Mouse (Mus musculus) limb, embryonic 14.5 days (tissue): ENCODE data around the gene Trappc5. TPM values are rescaled to one million over a fixed set of nuclear protein-coding genes. Genes with fewer than 3 reads are reported as not detected.
A peak's percentile ranks its signal among the peaks of the same experiment; 100 is the strongest.

Experiments used
- ATAC-seq: fragments of 200-750 bp; cut with Nextera tagmentation; 2 replicates; pipeline ENCODE4 v1.8.0; 2017; ENCODE audit warnings: low read depth, moderate number of reproducible peaks, moderate TSS enrichment; ENCODE audit not compliant: low FRiP score
- DNase-seq: peaks from one replicate; pipeline ENCODE4 v3.0.0-alpha.2; 2015; ENCODE audit warnings: low spot score
- H3K27ac ChIP-seq: fragments of 300-500 bp; sonication (generic); replicated peaks from 2 replicates; pipeline ENCODE4 v1.5.1; 2014; ENCODE audit warnings: low read depth, mild to moderate bottlenecking, low read length, moderate library complexity, mixed read lengths
- H3K27me3 ChIP-seq: fragments of 300-500 bp; sonication (generic); 2 replicates; pipeline ENCODE4 v1.6.1; 2014; ENCODE audit warnings: low read length, mixed read lengths; ENCODE audit not compliant: control insufficient read depth, insufficient read depth
- H3K36me3 ChIP-seq: fragments of 300-500 bp; sonication (generic); 2 replicates; pipeline ENCODE4 v1.6.1; 2014; ENCODE audit warnings: mild to moderate bottlenecking, low read length, moderate library complexity, mixed read lengths; ENCODE audit not compliant: control insufficient read depth, insufficient read depth
- H3K4me1 ChIP-seq: fragments of 300-500 bp; sonication (generic); 2 replicates; pipeline ENCODE4 v1.6.1; 2014; ENCODE audit warnings: antibody characterized with exemption, low read length, mixed read lengths; ENCODE audit not compliant: control insufficient read depth, insufficient read depth
- H3K4me2 ChIP-seq: fragments of 300-500 bp; sonication (generic); replicated peaks from 2 replicates; pipeline ENCODE4 v1.6.1; 2014; ENCODE audit warnings: low read depth, mild to moderate bottlenecking, low read length, moderate library complexity; ENCODE audit not compliant: severe bottlenecking
- H3K4me3 ChIP-seq: fragments of 300-500 bp; sonication (generic); replicated peaks from 2 replicates; pipeline ENCODE4 v1.5.1; 2014; ENCODE audit warnings: low read length
- H3K9ac ChIP-seq: fragments of 300-500 bp; sonication (generic); 2 replicates; pipeline ENCODE4 v1.6.1; 2014; ENCODE audit warnings: mild to moderate bottlenecking, low read depth, low read length, moderate library complexity; ENCODE audit not compliant: severe bottlenecking
- H3K9me3 ChIP-seq: fragments of 300-500 bp; sonication (generic); 2 replicates; pipeline ENCODE4 v1.6.1; 2016; ENCODE audit warnings: low read length; ENCODE audit not compliant: control insufficient read depth
- POLR2A ChIP-seq: fragments of 200-500 bp; IDR thresholded peaks from 2 replicates; pipeline ENCODE4 v1.8.0; 2012; ENCODE audit warnings: inconsistent platforms, mild to moderate bottlenecking, moderate library complexity, borderline replicate concordance; ENCODE audit not compliant: insufficient read depth, insufficient read length; ENCODE audit errors: extremely low read depth
- WGBS: fragments of 180-500 bp; shearing (Covaris S2); extraction: QIAGEN DNeasy Blood & Tissue Kit; methylation state at CpG from one replicate; pipeline ENCODE4 v1.1.7; 2014; 5-methylcytosine and 5-hydroxymethylcytosine counted together
- polyA plus RNA-seq, 2 experiments: library from polyadenylated mRNA; depleted of rRNA in 1 of 2; stranded (reverse) in 1 of 2; unstranded in 1 of 2; fragments of >200 nt; fragmentation: Nextera tagmentation in 1 of 2; extraction: Ambion mirVana in 1 of 2; gene quantifications; 2 replicates each; pipeline versions ENCODE4 v1.2.1 to v1.2.3; 2012 to 2014

The Trappc5 gene
- polyA plus RNA-seq, 2 experiments = 28.8 to 40.5 TPM

GRCm38 (mm10) chr8:3718559-3718958 lies 42.5 kb downstream of the Trappc5 start:
- Histone ChIP-seq H3K27me3 (no peaks in the 10 kb centered on the region), H3K9me3 (no peaks in the 10 kb centered on the region), H3K27ac (no peak overlapping the region), H3K36me3 (no peaks in the 10 kb centered on the region), H3K4me1 (no peaks in the 10 kb centered on the region), H3K4me2 (no peak overlapping the region), H3K4me3 (no peak overlapping the region), H3K9ac (no peak overlapping the region)
- no peak for TF ChIP-seq POLR2A
- DNase-seq (no peak), ATAC-seq (no peak)
- 15% methylated on average over 14 of the region's 14 CpGs for WGBS

DNA sequence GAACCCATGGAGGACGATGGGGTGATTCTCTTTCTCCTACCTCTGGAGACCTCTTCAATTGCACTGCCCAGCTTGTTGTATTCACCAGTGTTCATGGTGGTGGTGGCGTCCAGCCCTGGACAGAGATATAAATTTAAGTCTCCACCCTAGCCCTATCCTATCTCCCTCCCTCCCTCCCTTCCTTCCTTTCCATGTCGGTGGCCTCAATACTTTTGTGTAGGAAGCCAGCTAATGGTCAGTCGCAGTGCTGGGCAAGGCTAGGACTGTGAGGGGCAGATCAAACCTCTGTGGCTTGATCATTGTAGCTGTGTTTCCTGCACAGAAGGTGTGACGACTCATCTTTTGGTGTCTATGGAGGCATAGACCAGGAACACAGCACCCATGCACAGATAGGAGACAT lies 44.5 kb downstream of the Trappc5 start, which contains the start of gene Clec4g:
TSS of gene Clec4g (minus strand) at position 101 of the 400 bp plus-strand sequence.
- no peak for TF ChIP-seq POLR2A
- H3K9ac ChIP-seq = no peak within 1 kb of the TSS
- ATAC-seq = no peak
- 66% methylated on average over 5 of the region's 5 CpGs for WGBS
- H3K4me2 ChIP-seq = no peak within 1 kb of the TSS
- no peak within 1 kb of the TSS for H3K27ac ChIP-seq
- no peak within 1 kb of the TSS for H3K4me3 ChIP-seq
- DNase-seq = no peak
- H3K27me3 ChIP-seq = no peaks in the 10 kb centered on the region
- no peaks in the 10 kb centered on the region for H3K4me1 ChIP-seq
- H3K36me3 ChIP-seq = no peaks in the 10 kb centered on the region
- H3K9me3 ChIP-seq = no peaks in the 10 kb centered on the region

- Histone ChIP-seq H3K4me2 (no peak overlapping the region), H3K27me3 (no peaks in the 10 kb centered on the region), H3K27ac (no peak overlapping the region), H3K9me3 (no peaks in the 10 kb centered on the region), H3K4me1 (no peaks in the 10 kb centered on the region), H3K36me3 (no peaks in the 10 kb centered on the region), H3K4me3 (no peak overlapping the region), H3K9ac (no peak overlapping the region)
- TF ChIP-seq POLR2A = no peak
- ATAC-seq (no peak), DNase-seq (peak; percentile 6)
- WGBS = 29% methylated on average over 1 of the region's 1 CpGs
These were observed 44.9 kb downstream of the Trappc5 start for GRCm38 (mm10) chr8:3721041-3721440.

Other genes starting within 250 kb of the Trappc5 start
- 6.0 and 7.7 TPM in 2 replicates for gene Pex11g, start 208.6 kb upstream of the Trappc5 start, polyA plus RNA-seq (2012; rRNA removed)
- gene Pex11g, start 208.6 kb upstream of the Trappc5 start, polyA plus RNA-seq (2014; fragmentation: Nextera tagmentation; extraction: Ambion mirVana) = 2.7 and 4.7 TPM in 2 replicates
- 0.11 and 0.17 TPM in 2 replicates for gene Tex45, start 205.4 kb upstream of the Trappc5 start, polyA plus RNA-seq (2012; rRNA removed)
- gene Tex45, start 205.4 kb upstream of the Trappc5 start, polyA plus RNA-seq (2014; fragmentation: Nextera tagmentation; extraction: Ambion mirVana) = not detected in 2 replicates
- 76.7 and 125 TPM in 2 replicates for gene Zfp358, start 183.2 kb upstream of the Trappc5 start, polyA plus RNA-seq (2012; rRNA removed)
- 27.5 and 27.9 TPM in 2 replicates for gene Zfp358, start 183.2 kb upstream of the Trappc5 start, polyA plus RNA-seq (2014; fragmentation: Nextera tagmentation; extraction: Ambion mirVana)
- gene Mcoln1, start 175.8 kb upstream of the Trappc5 start, polyA plus RNA-seq (2012; rRNA removed) = 148 and 202 TPM in 2 replicates
- 36.6 and 42.3 TPM in 2 replicates for gene Mcoln1, start 175.8 kb upstream of the Trappc5 start, polyA plus RNA-seq (2014; fragmentation: Nextera tagmentation; extraction: Ambion mirVana)
- gene Pnpla6, start 160.9 kb upstream of the Trappc5 start, polyA plus RNA-seq (2012; rRNA removed) = 51.8 and 64.4 TPM in 2 replicates
- 18.8 and 20.7 TPM in 2 replicates for gene Pnpla6, start 160.9 kb upstream of the Trappc5 start, polyA plus RNA-seq (2014; fragmentation: Nextera tagmentation; extraction: Ambion mirVana)
- gene C330021F23Rik, start 108.3 kb upstream of the Trappc5 start, polyA plus RNA-seq (2012; rRNA removed) = 0.41 and 0.92 TPM in 2 replicates
- 0.36 and 0.73 TPM in 2 replicates for gene C330021F23Rik, start 108.3 kb upstream of the Trappc5 start, polyA plus RNA-seq (2014; fragmentation: Nextera tagmentation; extraction: Ambion mirVana)
- 13.3 and 13.7 TPM in 2 replicates for gene Camsap3, start 89.0 kb upstream of the Trappc5 start, polyA plus RNA-seq (2012; rRNA removed)
- gene Camsap3, start 89.0 kb upstream of the Trappc5 start, polyA plus RNA-seq (2014; fragmentation: Nextera tagmentation; extraction: Ambion mirVana) = 6.6 and 7.3 TPM in 2 replicates
- 69.5 and 79.7 TPM in 2 replicates for gene Xab2, start 55.0 kb upstream of the Trappc5 start, polyA plus RNA-seq (2012; rRNA removed)
- 46.7 and 51.1 TPM in 2 replicates for gene Xab2, start 55.0 kb upstream of the Trappc5 start, polyA plus RNA-seq (2014; fragmentation: Nextera tagmentation; extraction: Ambion mirVana)
- 24.2 and 55.4 TPM in 2 replicates for gene Pet100, start 54.8 kb upstream of the Trappc5 start, polyA plus RNA-seq (2012; rRNA removed)
- gene Pet100, start 54.8 kb upstream of the Trappc5 start, polyA plus RNA-seq (2014; fragmentation: Nextera tagmentation; extraction: Ambion mirVana) = 94.5 and 98.3 TPM in 2 replicates
- gene Pcp2, start 50.8 kb upstream of the Trappc5 start, polyA plus RNA-seq (2012; rRNA removed) = not detected in 2 replicates
- gene Pcp2, start 50.8 kb upstream of the Trappc5 start, polyA plus RNA-seq (2014; fragmentation: Nextera tagmentation; extraction: Ambion mirVana) = 0.14 TPM in 1 of 2 replicates, not detected in the other
- gene Stxbp2, start 45.3 kb upstream of the Trappc5 start, polyA plus RNA-seq (2012; rRNA removed) = 61.6 and 88.2 TPM in 2 replicates
- gene Stxbp2, start 45.3 kb upstream of the Trappc5 start, polyA plus RNA-seq (2014; fragmentation: Nextera tagmentation; extraction: Ambion mirVana) = 29.1 and 31.7 TPM in 2 replicates
- 0.08 and 0.35 TPM in 2 replicates for gene Retn, start 20.5 kb upstream of the Trappc5 start, polyA plus RNA-seq (2012; rRNA removed)
- gene Retn, start 20.5 kb upstream of the Trappc5 start, polyA plus RNA-seq (2014; fragmentation: Nextera tagmentation; extraction: Ambion mirVana) = not detected in 2 replicates
- 0.14 and 0.34 TPM in 2 replicates for gene Mcemp1, start 10.5 kb upstream of the Trappc5 start, polyA plus RNA-seq (2012; rRNA removed)
- gene Mcemp1, start 10.5 kb upstream of the Trappc5 start, polyA plus RNA-seq (2014; fragmentation: Nextera tagmentation; extraction: Ambion mirVana) = 0.26 and 0.29 TPM in 2 replicates
- gene Fcor, start 3.9 kb upstream of the Trappc5 start, polyA plus RNA-seq (2012; rRNA removed) = 7.3 and 7.9 TPM in 2 replicates
- gene Fcor, start 3.9 kb upstream of the Trappc5 start, polyA plus RNA-seq (2014; fragmentation: Nextera tagmentation; extraction: Ambion mirVana) = 14.1 and 18.2 TPM in 2 replicates
- 0.19 and 0.23 TPM in 2 replicates for gene Fcer2a, start 17.9 kb downstream of the Trappc5 start, polyA plus RNA-seq (2012; rRNA removed)
- 0.25 and 0.37 TPM in 2 replicates for gene Fcer2a, start 17.9 kb downstream of the Trappc5 start, polyA plus RNA-seq (2014; fragmentation: Nextera tagmentation; extraction: Ambion mirVana)
- not detected in 2 replicates for gene Clec4g, start 44.4 kb downstream of the Trappc5 start, polyA plus RNA-seq (2012; rRNA removed)
- gene Clec4g, start 44.4 kb downstream of the Trappc5 start, polyA plus RNA-seq (2014; fragmentation: Nextera tagmentation; extraction: Ambion mirVana) = 0.25 TPM in 1 of 2 replicates, not detected in the other
- gene Cd209a, start 72.7 kb downstream of the Trappc5 start, polyA plus RNA-seq (2012; rRNA removed) = 0.17 and 0.19 TPM in 2 replicates
- 0.65 and 0.67 TPM in 2 replicates for gene Cd209a, start 72.7 kb downstream of the Trappc5 start, polyA plus RNA-seq (2014; fragmentation: Nextera tagmentation; extraction: Ambion mirVana)
- not detected in 2 replicates for gene Cd209e, start 178.0 kb downstream of the Trappc5 start, polyA plus RNA-seq (2012; rRNA removed)
- gene Cd209e, start 178.0 kb downstream of the Trappc5 start, polyA plus RNA-seq (2014; fragmentation: Nextera tagmentation; extraction: Ambion mirVana) = not detected in 2 replicates
- gene Cd209d, start 202.3 kb downstream of the Trappc5 start, polyA plus RNA-seq (2012; rRNA removed) = not detected in 2 replicates
- gene Cd209d, start 202.3 kb downstream of the Trappc5 start, polyA plus RNA-seq (2014; fragmentation: Nextera tagmentation; extraction: Ambion mirVana) = not detected in 2 replicates